Mouse (Mus musculus) G1E (cell line): Measurements from ENCODE around the gene Inf2.

Experiments
- CTCF ChIP-seq: IDR thresholded peaks from 2 replicates; pipeline ENCODE4 v1.5.1; 2012; ENCODE audit warnings: low read depth, low read length, inconsistent platforms, mixed read lengths
- GATA1 ChIP-seq: IDR thresholded peaks from 2 replicates; pipeline ENCODE4 v1.6.1; 2012; ENCODE audit warnings: borderline replicate concordance, low read length, inconsistent platforms, mixed read lengths
- POLR2AphosphoS5 ChIP-seq: IDR thresholded peaks from 2 replicates; pipeline ENCODE4 v1.6.1; 2012; ENCODE audit warnings: low read depth, low read length, inconsistent platforms; ENCODE audit not compliant: insufficient replicate concordance
- TAL1 ChIP-seq: conservative IDR thresholded peaks from 2 replicates; pipeline ENCODE4 v1.6.1; 2012; ENCODE audit warnings: low read depth, low read length, inconsistent platforms, mixed read lengths

- no peak for TF ChIP-seq CTCF
- TF ChIP-seq POLR2AphosphoS5, result no peak
- TF ChIP-seq GATA1, result no peak
- TF ChIP-seq TAL1, result no peak
Observed at GRCm38 (mm10) chr12:112619686-112620353, 31.2 kb downstream of the Inf2 start, which contains the start of gene Adssl1.
